Mouse (Mus musculus): ENCODE data around the gene Sema3b.

Sema3b gene

GRCm38 (mm10) chr9:107633091-107633660 lies 24.1 kb upstream of the Sema3b start:
- DNase-seq (ENCODE audit: low read depth), result peak; percentile 70

GRCm38 (mm10) chr9:107632478-107632877 lies 23.4 kb upstream of the Sema3b start:
- DNase-seq (ENCODE audit: low read depth), result no peak

- DNase-seq (ENCODE audit: low read depth), result no peak
Measured at GRCm38 (mm10) chr9:107631861-107632260, 22.8 kb upstream of the Sema3b start.

GRCm38 (mm10) chr9:107631311-107631826 lies 22.3 kb upstream of the Sema3b start:
- no peak for DNase-seq (ENCODE audit: low read depth)

- no peak for DNase-seq (ENCODE audit: low read depth)
Measured at GRCm38 (mm10) chr9:107630576-107630975, 21.5 kb upstream of the Sema3b start.

GRCm38 (mm10) chr9:107629901-107630425 lies 20.9 kb upstream of the Sema3b start:
- DNase-seq (ENCODE audit: low read depth), result no peak

- DNase-seq (ENCODE audit: low read depth), result no peak
Measured at GRCm38 (mm10) chr9:107629411-107629730, 20.3 kb upstream of the Sema3b start.

- DNase-seq (ENCODE audit: low read depth), result no peak
Measured at GRCm38 (mm10) chr9:107628721-107629410, 19.8 kb upstream of the Sema3b start.

GRCm38 (mm10) chr9:107627387-107628255 lies 18.6 kb upstream of the Sema3b start:
- no peak for DNase-seq (ENCODE audit: low read depth)

- no peak for DNase-seq (ENCODE audit: low read depth)
Measured at GRCm38 (mm10) chr9:107626844-107627277, 17.8 kb upstream of the Sema3b start.

- no peak for DNase-seq (ENCODE audit: low read depth)
Measured at GRCm38 (mm10) chr9:107626158-107626843, 17.3 kb upstream of the Sema3b start.

GRCm38 (mm10) chr9:107625351-107626128 lies 16.5 kb upstream of the Sema3b start:
- DNase-seq (ENCODE audit: low read depth), result no peak

GRCm38 (mm10) chr9:107624951-107625350 lies 15.9 kb upstream of the Sema3b start:
- DNase-seq (ENCODE audit: low read depth), result no peak

GRCm38 (mm10) chr9:107624539-107624938 lies 15.5 kb upstream of the Sema3b start:
- DNase-seq (ENCODE audit: low read depth), result no peak

- no peak for DNase-seq (ENCODE audit: low read depth)
Measured at GRCm38 (mm10) chr9:107620954-107621353, 11.9 kb upstream of the Sema3b start.

GRCm38 (mm10) chr9:107619546-107619879 lies 10.5 kb upstream of the Sema3b start:
- DNase-seq (ENCODE audit: low read depth), result no peak

GRCm38 (mm10) chr9:107618778-107619545 lies 9.9 kb upstream of the Sema3b start:
- no peak for DNase-seq (ENCODE audit: low read depth)

GRCm38 (mm10) chr9:107618098-107618497 lies 9.1 kb upstream of the Sema3b start:
- DNase-seq (ENCODE audit: low read depth), result no peak

- DNase-seq (ENCODE audit: low read depth), result no peak
Measured at GRCm38 (mm10) chr9:107617461-107617860, 8.4 kb upstream of the Sema3b start.

GRCm38 (mm10) chr9:107615035-107615434 lies 6.0 kb upstream of the Sema3b start:
- no peak for DNase-seq (ENCODE audit: low read depth)

Measured in c-Kit-positive CD71-positive TER-119-negative erythroid progenitor cells, embryonic 14.5 days (primary cell).